13 mouse cellular contexts compared by ENCODE assay signal in genomic region chr16:18356961-18357360, GRCm38 (mm10). TPM values are rescaled to one million over a fixed set of nuclear protein-coding genes. Genes with fewer than 3 reads are reported as not detected.
DNase-seq lines count a peak whose midpoint lies in the region.
"Had no signal": no experiment of that assay in that cellular context is flagged by ENCODE, and none has a peak within 500 bp of the region (broad histone marks: within the 10 kb centered on the region; RNA-seq: fewer than 3 reads in every experiment).

No protein-coding gene starts in this region.

- intact Hi-C loops in heart, postnatal 14 days (cut with DNase I) = no loop called here
- intact Hi-C loops in heart, postnatal 10 days (cut with DNase I) = no loop called here

- peak; percentile 21 to 35 for DNase-seq in heart, postnatal 14 days
- no peak for DNase-seq in heart, postnatal 10 days
- DNase-seq in Muller cell, postnatal 12 days (ENCODE audit: inconsistent ontology term) = peak; percentile 64
- peak; percentile 95 for DNase-seq in adipocyte (ENCODE audit: low spot score)
- no peak for DNase-seq in thymus, postnatal 0 days (ENCODE audit: low spot score)
- no peak for DNase-seq in thymus, postnatal 25 days
- DNase-seq: adrenal gland, adult 2 months; cerebellum, adult 2 months; kidney, adult 8-10 months; kidney, postnatal 4 days; liver, postnatal 0 days; right cerebral cortex, adult 18-20 months; thymus, adult 18-20 months had no signal

RNA-seq across cellular contexts. Expression of gene Arvcf, which starts 9.0 kb away (rescaled TPM):
- 10 to 100 TPM; 17.9 to 21.6 TPM for total RNA-seq in heart, postnatal 14 days (2021)
- 10 to 100 TPM; 25.0 to 33.6 TPM for total RNA-seq in heart, postnatal 10 days (2021)
- polyA plus RNA-seq in thymus, postnatal 0 days (2015; fragmentation: Nextera tagmentation; extraction: Ambion mirVana) = 31.2 and 40.0 TPM in 2 replicates

RNA-seq across cellular contexts. Expression of gene Tango2, which starts 9.1 kb away (rescaled TPM):
- total RNA-seq in heart, postnatal 14 days (2021) = 10 to 100 TPM; 91.6 to 98.4 TPM
- total RNA-seq in heart, postnatal 10 days (2021) = 10 to 100 TPM; 62.7 to 65.3 TPM
- polyA plus RNA-seq in thymus, postnatal 0 days (2015; fragmentation: Nextera tagmentation; extraction: Ambion mirVana) = 37.1 and 41.2 TPM in 2 replicates

Comparison
In these comparisons a context has a peak if more than half of its experiments do, and no peak if none do; other contexts are left out.
1. DNase-seq: peak in heart, postnatal 14 days (2 of 2), Muller cell, postnatal 12 days (single experiment) and adipocyte (single experiment); none in heart, postnatal 10 days (0 of 2), thymus, postnatal 0 days (single experiment) and thymus, postnatal 25 days (single experiment).